Mouse (Mus musculus): Measurements from ENCODE around the gene A930004D18Rik. TPM values are rescaled to one million over a fixed set of nuclear protein-coding genes. Genes with fewer than 3 reads are reported as not detected.

The A930004D18Rik gene
- polyA plus RNA-seq (2012; rRNA removed) = 0.52 and 0.66 TPM in 2 replicates

GRCm38 (mm10) chr2:18037491-18037890 is at the start of gene A930004D18Rik:
TSS of gene A930004D18Rik (minus strand) at chr2:18037737.

GRCm38 (mm10) chr2:18055016-18055928 is 17.7 kb upstream of the A930004D18Rik start, which contains the start of gene Mllt10:
TSS of gene Mllt10 (plus strand) at chr2:18055237.

GRCm38 (mm10) chr2:18048453-18049075 is 11.0 kb upstream of the A930004D18Rik start, which contains the start of gene Skida1:
TSS of gene Skida1 (minus strand) at chr2:18049051.

GRCm38 (mm10) chr2:17996858-17997257 is 40.7 kb downstream of the A930004D18Rik start, which contains the start of gene H2al2a:
TSS of gene H2al2a (minus strand) at chr2:17996958.

Other genes starting within 250 kb of the A930004D18Rik start
- gene H2al2a, start 40.8 kb downstream of the A930004D18Rik start, polyA plus RNA-seq (2012; rRNA removed) = not detected in 2 replicates
- 0.62 and 0.70 TPM in 2 replicates for gene Skida1, start 11.3 kb upstream of the A930004D18Rik start, polyA plus RNA-seq (2012; rRNA removed)
- gene Mllt10, start 17.5 kb upstream of the A930004D18Rik start, polyA plus RNA-seq (2012; rRNA removed) = 14.2 and 18.6 TPM in 2 replicates

Measured in liver, embryonic 14 days (tissue).